Mouse (Mus musculus) megakaryocyte, embryonic 14.5 days (primary cell): Measurements from ENCODE around the gene Arntl.

Experiments
- FLI1 ChIP-seq: IDR thresholded peaks from 2 replicates; pipeline ENCODE4 v1.6.1; 2012; ENCODE audit warnings: low read length, inconsistent platforms, mixed read lengths
- GATA1 ChIP-seq: IDR thresholded peaks from 3 replicates; pipeline ENCODE4 v1.6.1; 2012; ENCODE audit warnings: mixed read lengths, low read length, inconsistent platforms, borderline replicate concordance

DNA sequence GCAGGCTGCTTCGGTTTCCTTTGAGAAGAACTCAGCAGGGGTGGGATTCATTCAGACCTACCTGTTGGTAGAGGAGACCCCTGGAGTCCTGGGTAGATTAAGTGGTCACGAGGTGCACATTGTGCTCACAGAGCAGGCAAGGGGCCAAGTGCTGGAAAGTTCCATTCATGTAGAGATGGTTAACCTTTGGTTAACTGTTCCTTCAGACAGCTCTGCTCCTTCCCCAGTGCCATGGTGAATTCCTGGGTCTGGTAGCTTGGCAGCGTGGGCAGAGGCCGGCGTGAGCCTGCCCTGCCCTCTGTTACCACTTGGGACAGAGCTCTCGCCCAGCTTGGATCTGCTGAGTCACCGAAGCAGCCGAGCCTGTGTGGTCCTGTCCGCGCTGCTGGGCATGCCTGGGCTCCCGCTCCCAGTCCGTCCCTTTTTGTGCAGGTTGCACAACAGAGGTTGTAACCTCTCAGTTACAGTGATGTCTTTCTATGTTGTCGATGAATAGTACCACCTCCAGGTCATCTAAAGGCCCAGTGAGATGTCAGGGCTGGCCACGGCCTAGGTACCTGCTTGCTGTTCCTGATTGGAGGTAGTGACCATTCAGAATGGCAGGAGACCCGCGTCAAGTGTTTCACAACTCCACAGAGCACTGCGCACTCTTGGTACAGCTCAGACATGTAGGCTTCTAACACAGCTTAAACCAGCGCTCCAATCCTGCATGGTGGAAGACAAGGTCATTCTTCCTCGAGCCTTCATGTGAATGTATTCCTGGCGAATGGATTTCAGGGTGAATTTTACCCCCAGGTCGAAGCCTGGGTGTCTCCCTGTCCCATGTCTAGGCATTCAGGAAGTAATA, 53.3 kb downstream of the Arntl start:
- TF ChIP-seq GATA1 = no peak
- no peak for TF ChIP-seq FLI1
